Mouse (Mus musculus): ENCODE measurements around the gene Gpsm3. TPM values are rescaled to one million over a fixed set of nuclear protein-coding genes. Genes with fewer than 3 reads are reported as not detected.

The Gpsm3 gene
- polyA plus RNA-seq, 1 experiment: 402 TPM

DNA sequence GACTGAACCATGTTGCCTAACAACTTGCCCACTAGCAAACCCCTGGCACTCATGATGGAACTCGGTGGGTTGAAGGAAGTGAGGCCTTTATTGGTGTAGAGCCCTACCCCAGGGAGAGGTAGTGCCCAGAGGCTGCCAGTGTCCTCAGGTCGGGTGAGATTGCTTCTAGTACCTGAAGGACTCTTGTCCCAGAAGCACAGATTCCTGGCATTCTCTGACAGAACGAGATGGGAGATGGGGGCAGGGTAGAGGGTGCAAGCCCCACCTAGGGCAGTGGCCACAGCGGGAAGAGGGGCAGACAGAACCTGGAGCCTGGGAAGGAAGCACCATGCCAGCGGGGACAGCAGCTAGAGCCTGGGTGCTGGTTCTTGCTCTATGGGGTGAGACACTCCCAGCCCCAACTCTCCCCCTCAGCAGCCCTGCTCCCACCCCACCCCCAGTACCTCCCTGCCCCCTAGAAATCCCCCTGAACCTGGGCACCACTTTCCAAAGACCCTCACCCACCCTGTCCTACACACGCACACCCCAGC lies 8.0 kb downstream of the Gpsm3 start, which contains the start of gene Ager:
Gene Ager (plus strand): TSS at position 297 of the 530 bp plus-strand sequence.
- TF ChIP-seq GATA1 (IDR thresholded peaks at IDR 0.05; ENCODE audit: borderline replicate concordance, low read length) (no peak), FLI1 (IDR thresholded peaks at IDR 0.05; ENCODE audit: low read length) (no peak)
- Histone ChIP-seq H3K36me3 (replicated peaks; ENCODE audit: low read length) (peaks cover 74% of the 10 kb centered on the region), H3K9me3 (no peaks in the 10 kb centered on the region), H3K27me3 (replicated peaks) (no peaks in the 10 kb centered on the region), H3K4me1 (peaks cover 67% of the 10 kb centered on the region), H3K4me3 (replicated peaks) (no peak within 1 kb of the TSS)

GRCm38 (mm10) chr17:34599891-34600290 lies 10.3 kb downstream of the Gpsm3 start:
- Histone ChIP-seq H3K4me3 (replicated peaks) (no peak overlapping the region), H3K27me3 (replicated peaks) (no peaks in the 10 kb centered on the region), H3K9me3 (no peaks in the 10 kb centered on the region), H3K4me1 (peaks cover 58% of the 10 kb centered on the region), H3K36me3 (replicated peaks; ENCODE audit: low read length) (peaks cover 56% of the 10 kb centered on the region)
- TF ChIP-seq GATA1 (IDR thresholded peaks at IDR 0.05; ENCODE audit: borderline replicate concordance, low read length): no peak
- no peak for TF ChIP-seq FLI1 (IDR thresholded peaks at IDR 0.05; ENCODE audit: low read length)

DNA sequence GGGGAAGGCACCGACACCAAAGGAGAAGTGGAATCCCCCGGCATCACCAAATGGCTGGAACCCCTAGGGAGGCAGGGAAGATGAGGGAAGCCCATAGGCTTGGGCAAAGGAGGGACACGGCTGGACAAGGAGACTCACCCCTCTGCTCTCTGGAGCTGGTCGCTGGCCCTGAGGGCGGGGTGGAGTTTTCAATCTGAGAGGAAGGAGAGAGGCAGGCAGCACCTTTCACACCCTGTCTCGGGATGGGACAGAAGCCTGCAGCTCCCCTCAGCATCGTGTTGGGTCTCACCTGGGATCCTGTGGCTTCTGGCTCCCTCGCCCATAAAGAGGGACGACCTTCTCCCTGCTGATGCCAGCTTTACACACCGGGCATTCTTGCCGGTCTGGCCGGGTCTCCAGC lies 12.2 kb downstream of the Gpsm3 start:
- Histone ChIP-seq H3K9me3 (no peaks in the 10 kb centered on the region), H3K4me1 (peaks cover 61% of the 10 kb centered on the region), H3K4me3 (replicated peaks) (peak overlapping the region; percentile 42), H3K36me3 (replicated peaks; ENCODE audit: low read length) (peaks cover 37% of the 10 kb centered on the region), H3K27me3 (replicated peaks) (no peaks in the 10 kb centered on the region)
- TF ChIP-seq GATA1 (IDR thresholded peaks at IDR 0.05; ENCODE audit: borderline replicate concordance, low read length) (no peak), FLI1 (IDR thresholded peaks at IDR 0.05; ENCODE audit: low read length) (no peak)

- TF ChIP-seq FLI1 (IDR thresholded peaks at IDR 0.05; ENCODE audit: low read length) (no peak), GATA1 (IDR thresholded peaks at IDR 0.05; ENCODE audit: borderline replicate concordance, low read length) (no peak)
- Histone ChIP-seq H3K4me1 (peaks cover 68% of the 10 kb centered on the region), H3K4me3 (replicated peaks) (peak within 1 kb of the TSS; percentile 99), H3K27me3 (replicated peaks) (no peaks in the 10 kb centered on the region), H3K36me3 (replicated peaks; ENCODE audit: low read length) (peaks cover 49% of the 10 kb centered on the region), H3K9me3 (no peaks in the 10 kb centered on the region)
Observed at GRCm38 (mm10) chr17:34603375-34604060, 13.9 kb downstream of the Gpsm3 start, which contains the start of gene Rnf5. Gene Rnf5 (minus strand): TSS chr17:34603690.

GRCm38 (mm10) chr17:34604061-34604508 lies 14.5 kb downstream of the Gpsm3 start, which contains the start of gene Agpat1:
Gene Agpat1 (plus strand): TSS chr17:34604262.
- peak within 1 kb of the TSS; percentile 99 for H3K4me3 ChIP-seq (replicated peaks)
- TF ChIP-seq GATA1 (IDR thresholded peaks at IDR 0.05; ENCODE audit: borderline replicate concordance, low read length) (no peak), FLI1 (IDR thresholded peaks at IDR 0.05; ENCODE audit: low read length) (no peak)
- H3K36me3 ChIP-seq (replicated peaks; ENCODE audit: low read length): peaks cover 49% of the 10 kb centered on the region
- no peaks in the 10 kb centered on the region for H3K9me3 ChIP-seq
- no peaks in the 10 kb centered on the region for H3K27me3 ChIP-seq (replicated peaks)
- H3K4me1 ChIP-seq: peaks cover 72% of the 10 kb centered on the region

GRCm38 (mm10) chr17:34604511-34605237 lies 15.1 kb downstream of the Gpsm3 start:
- H3K4me1 ChIP-seq: peaks cover 72% of the 10 kb centered on the region
- peaks cover 47% of the 10 kb centered on the region for H3K36me3 ChIP-seq (replicated peaks; ENCODE audit: low read length)
- no peaks in the 10 kb centered on the region for H3K27me3 ChIP-seq (replicated peaks)
- TF ChIP-seq GATA1 (IDR thresholded peaks at IDR 0.05; ENCODE audit: borderline replicate concordance, low read length): no peak
- TF ChIP-seq FLI1 (IDR thresholded peaks at IDR 0.05; ENCODE audit: low read length): no peak
- H3K9me3 ChIP-seq: no peaks in the 10 kb centered on the region
- H3K4me3 ChIP-seq (replicated peaks): peak overlapping the region; percentile 99

- Histone ChIP-seq H3K9me3 (no peaks in the 10 kb centered on the region), H3K27me3 (replicated peaks) (no peaks in the 10 kb centered on the region), H3K4me1 (peaks cover 72% of the 10 kb centered on the region), H3K36me3 (replicated peaks; ENCODE audit: low read length) (peaks cover 47% of the 10 kb centered on the region), H3K4me3 (replicated peaks) (peak overlapping the region; percentile 99)
- no peak for TF ChIP-seq GATA1 (IDR thresholded peaks at IDR 0.05; ENCODE audit: borderline replicate concordance, low read length)
- peak; percentile 53; the same call in 1 of the 2 replicates for TF ChIP-seq FLI1 (IDR thresholded peaks at IDR 0.05; ENCODE audit: low read length)
Observed at GRCm38 (mm10) chr17:34605609-34606008, 16.0 kb downstream of the Gpsm3 start.

DNA sequence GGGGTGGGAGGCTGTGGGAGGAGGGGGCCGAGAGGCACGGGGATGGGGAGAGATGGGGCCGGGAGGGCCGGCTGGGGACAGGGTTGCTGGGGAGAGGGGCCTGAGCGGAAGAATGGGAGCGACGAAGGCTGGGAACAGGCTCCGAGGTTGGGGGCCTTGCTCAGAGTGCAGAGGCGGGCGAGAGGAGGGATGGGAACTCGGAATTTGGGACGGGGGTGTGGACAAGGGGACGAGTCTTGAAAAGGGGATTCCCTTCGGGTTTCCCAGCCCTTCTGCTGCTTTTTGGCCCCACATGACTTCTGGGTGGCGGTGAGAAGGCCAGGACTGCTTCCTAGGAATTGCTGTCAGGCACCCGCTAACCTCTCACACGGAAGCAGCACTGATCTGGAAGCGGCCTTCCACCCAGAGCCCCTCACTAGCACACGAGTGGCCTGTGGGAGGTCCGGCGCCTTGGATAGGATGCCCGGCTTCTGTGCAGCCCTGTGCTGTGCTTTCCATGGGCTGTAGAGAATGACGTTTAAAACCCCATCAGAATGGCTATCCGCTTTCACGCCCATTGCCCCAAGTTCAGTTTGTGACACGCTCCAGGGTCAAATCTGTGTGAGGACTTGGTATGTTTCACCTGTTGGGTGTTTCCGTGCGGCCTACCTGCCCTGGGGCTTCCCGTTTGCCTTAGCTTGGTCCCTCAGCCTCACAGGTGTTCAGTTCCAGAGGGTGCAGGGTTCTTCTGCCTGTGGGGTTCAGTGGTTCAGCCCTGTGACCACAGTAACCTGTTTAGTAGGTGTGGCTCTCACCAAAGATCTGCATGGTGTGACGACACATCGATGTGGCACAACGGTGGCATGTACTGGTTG lies 16.8 kb downstream of the Gpsm3 start:
- Histone ChIP-seq H3K36me3 (replicated peaks; ENCODE audit: low read length) (peaks cover 48% of the 10 kb centered on the region), H3K4me3 (replicated peaks) (peak overlapping the region; percentile 99), H3K27me3 (replicated peaks) (no peaks in the 10 kb centered on the region), H3K4me1 (peaks cover 73% of the 10 kb centered on the region), H3K9me3 (no peaks in the 10 kb centered on the region)
- TF ChIP-seq GATA1 (IDR thresholded peaks at IDR 0.05; ENCODE audit: borderline replicate concordance, low read length): no peak

DNA sequence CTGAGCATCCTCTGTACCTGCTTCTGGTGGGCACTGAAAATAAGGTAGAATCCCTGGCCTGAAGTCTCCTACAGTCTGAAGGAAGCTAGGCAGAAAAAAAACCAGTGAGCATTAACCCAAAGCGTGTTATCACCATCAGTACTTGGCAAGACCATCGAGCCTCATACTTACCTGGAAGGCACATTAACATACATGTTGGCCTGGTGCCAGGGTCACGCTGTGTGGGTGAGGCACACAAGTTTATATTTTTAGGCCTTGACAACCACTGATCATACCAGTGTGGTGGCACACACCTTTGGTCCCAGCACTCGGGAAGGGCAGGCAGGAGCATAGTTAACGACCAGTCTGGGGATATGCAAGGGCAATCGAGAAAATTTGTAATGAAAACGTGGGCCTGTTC lies 18.4 kb downstream of the Gpsm3 start:
- H3K4me3 ChIP-seq (replicated peaks): peak overlapping the region; percentile 8
- H3K4me1 ChIP-seq: peaks cover 58% of the 10 kb centered on the region
- TF ChIP-seq FLI1 (IDR thresholded peaks at IDR 0.05; ENCODE audit: low read length) (no peak), GATA1 (IDR thresholded peaks at IDR 0.05; ENCODE audit: borderline replicate concordance, low read length) (no peak)
- no peaks in the 10 kb centered on the region for H3K27me3 ChIP-seq (replicated peaks)
- no peaks in the 10 kb centered on the region for H3K9me3 ChIP-seq
- peaks cover 54% of the 10 kb centered on the region for H3K36me3 ChIP-seq (replicated peaks; ENCODE audit: low read length)

Measured in megakaryocyte, embryonic 14.5 days (primary cell).